Mouse (Mus musculus): Measurements from ENCODE around the gene Sart1.
"Not testable (repeated sequence)": the region's sequence is repeated elsewhere in the genome, so short reads cannot be mapped to it uniquely, and the experiment has no call there.

Gene Sart1

DNA sequence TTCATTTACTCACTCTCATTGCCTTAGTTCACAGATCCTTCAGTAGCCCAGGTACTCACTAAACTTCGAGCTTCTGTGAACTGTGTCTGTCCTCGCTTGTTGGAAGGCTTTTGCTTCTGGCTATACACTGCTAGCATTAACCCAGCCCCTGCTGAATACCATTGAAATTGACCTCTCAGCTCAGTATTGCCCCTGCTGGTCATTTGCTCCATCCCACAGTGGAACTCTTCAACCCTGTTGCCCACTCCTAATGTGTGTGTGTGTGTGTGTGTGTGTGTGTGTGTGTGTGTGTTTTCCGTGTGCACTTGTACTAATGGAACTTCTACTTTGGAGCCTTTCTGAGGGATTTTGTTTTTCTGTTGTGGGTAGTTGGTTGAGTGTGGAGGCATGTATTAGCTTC is 17.6 kb downstream of the Sart1 start:
- DNase-seq (ENCODE audit: low spot score) = no peak

- DNase-seq (ENCODE audit: low spot score) = no peak
Observed at GRCm38 (mm10) chr19:5367455-5367854, 21.0 kb downstream of the Sart1 start.

DNA sequence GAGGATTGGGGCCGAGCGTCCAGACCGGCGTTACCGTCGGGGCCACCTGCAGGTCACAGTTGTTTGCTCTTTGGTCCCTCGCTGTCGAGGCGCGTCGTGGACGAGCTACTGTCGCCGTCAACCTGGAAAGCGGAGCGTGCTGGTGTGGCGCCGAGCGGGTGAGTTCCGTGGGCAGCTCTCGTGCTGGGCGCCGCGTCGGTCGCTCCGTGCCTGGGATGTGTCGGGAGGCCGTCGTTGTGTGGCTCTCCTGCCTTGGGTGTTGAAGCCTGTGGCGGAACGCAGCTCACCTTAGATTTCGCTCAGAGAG is 21.5 kb downstream of the Sart1 start, which contains the start of gene Banf1:
Gene Banf1, minus strand, starts transcription at position 116 of the 307 bp plus-strand sequence.
- DNase-seq (ENCODE audit: low spot score) = no peak

GRCm38 (mm10) chr19:5366175-5367052 is 22.1 kb downstream of the Sart1 start, which contains the start of gene Eif1ad:
TSS of gene Eif1ad (plus strand) at chr19:5366741.
- DNase-seq (ENCODE audit: low spot score) = peak; percentile 97

DNA sequence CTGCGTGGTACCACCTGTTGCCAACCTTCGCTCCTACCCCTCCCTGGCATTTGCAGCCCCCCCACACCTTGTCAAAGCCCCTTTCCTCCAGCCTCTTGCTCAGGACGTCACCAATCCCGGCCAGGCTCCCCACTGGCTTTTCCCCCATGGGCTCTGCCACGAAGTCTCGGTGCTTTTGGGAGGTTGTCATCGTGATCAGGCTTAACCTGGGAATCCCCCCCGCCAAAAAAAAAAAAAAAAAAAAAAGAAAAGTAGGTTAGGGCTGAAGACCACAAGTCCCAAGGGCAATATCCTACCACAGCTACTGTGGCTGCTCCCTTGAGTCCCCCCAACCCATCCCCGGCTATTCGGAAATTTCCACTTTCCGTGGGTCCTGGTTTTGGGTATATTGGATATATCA is 22.8 kb downstream of the Sart1 start:
- DNase-seq (ENCODE audit: low spot score) = no peak

DNA sequence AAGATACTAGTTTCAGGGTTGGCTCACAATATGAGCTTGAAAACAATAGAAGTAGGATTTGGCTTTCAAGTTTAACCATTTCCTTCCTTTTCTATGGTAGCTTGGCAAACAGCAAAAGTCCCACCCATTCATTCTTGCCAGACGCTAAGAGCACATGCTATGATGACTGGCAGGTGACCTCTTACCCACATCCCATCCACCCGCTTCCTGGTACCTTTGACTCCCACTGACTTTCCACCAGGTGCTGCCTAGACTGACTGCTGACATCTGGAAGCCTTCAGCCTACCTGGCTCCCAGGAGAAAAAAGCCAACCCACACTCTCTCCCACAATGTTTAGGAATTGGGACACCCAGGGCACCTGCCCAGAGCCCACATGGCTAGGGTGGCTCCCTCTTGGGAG is 24.4 kb downstream of the Sart1 start:
- no peak for DNase-seq (ENCODE audit: low spot score)

DNA sequence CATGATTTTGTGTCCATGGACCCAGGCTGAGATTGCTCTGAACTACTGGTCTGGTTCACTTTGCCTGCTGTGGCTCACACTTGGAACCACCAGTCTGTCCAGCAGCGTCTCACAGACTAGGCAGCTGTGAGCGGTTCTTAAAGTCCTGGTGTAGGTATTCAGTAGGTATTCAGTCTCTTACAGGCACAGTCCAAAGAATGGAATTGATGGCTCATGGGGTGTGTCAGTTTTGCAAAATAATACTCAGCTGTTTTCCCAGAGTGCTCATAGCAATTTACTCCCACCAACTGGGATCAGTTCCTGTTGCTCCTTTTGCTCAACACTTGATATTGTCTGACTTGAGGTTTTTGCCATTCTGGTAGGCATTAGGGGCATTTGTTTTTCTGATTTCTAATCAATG is 26.3 kb downstream of the Sart1 start:
- no peak for DNase-seq (ENCODE audit: low spot score)

- no peak for DNase-seq (ENCODE audit: low spot score)
Observed at GRCm38 (mm10) chr19:5356080-5356479, 32.4 kb downstream of the Sart1 start.

DNA sequence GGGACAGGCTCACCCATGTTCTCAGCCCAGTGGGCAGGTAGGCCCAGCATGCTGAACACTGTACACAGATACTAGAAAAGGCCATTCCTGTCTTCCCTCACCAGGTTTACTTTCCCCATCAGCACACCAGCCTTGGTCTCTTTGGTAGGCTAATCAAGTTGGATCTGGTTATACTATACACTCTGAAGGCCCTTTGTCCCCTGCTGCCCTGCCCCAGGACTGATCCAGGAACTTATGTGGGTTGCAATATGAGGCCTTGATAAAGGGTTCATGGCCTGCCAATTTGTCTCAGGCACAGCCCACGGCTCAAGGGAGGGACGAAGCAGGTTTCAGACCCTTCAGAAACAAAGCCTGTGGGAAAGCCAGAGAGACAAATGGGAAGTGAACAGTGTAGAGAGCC is 34.9 kb downstream of the Sart1 start:
- DNase-seq (ENCODE audit: low spot score) = no peak

DNA sequence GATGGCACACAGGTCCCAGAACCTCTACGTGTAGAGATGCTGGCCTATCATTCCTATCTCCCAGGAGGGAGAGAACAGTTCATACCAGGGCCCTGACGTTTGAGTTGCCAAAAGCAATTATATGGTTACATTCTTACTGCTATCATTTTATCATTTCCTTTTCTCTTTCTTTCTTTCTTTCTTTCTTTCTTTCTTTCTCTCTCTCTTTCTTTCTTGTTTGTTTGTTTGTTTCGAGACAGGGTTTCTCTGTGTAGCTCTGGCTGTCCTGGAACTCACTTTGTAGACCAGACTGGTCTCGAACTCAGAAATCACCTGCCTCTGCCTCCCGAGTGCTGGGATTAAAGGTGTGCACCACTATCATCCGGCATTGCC is 39.0 kb downstream of the Sart1 start, which contains the start of gene Cst6:
Gene Cst6, minus strand, starts transcription at position 73 of the 372 bp plus-strand sequence.
- not testable (repeated sequence) for DNase-seq (ENCODE audit: low spot score)

DNA sequence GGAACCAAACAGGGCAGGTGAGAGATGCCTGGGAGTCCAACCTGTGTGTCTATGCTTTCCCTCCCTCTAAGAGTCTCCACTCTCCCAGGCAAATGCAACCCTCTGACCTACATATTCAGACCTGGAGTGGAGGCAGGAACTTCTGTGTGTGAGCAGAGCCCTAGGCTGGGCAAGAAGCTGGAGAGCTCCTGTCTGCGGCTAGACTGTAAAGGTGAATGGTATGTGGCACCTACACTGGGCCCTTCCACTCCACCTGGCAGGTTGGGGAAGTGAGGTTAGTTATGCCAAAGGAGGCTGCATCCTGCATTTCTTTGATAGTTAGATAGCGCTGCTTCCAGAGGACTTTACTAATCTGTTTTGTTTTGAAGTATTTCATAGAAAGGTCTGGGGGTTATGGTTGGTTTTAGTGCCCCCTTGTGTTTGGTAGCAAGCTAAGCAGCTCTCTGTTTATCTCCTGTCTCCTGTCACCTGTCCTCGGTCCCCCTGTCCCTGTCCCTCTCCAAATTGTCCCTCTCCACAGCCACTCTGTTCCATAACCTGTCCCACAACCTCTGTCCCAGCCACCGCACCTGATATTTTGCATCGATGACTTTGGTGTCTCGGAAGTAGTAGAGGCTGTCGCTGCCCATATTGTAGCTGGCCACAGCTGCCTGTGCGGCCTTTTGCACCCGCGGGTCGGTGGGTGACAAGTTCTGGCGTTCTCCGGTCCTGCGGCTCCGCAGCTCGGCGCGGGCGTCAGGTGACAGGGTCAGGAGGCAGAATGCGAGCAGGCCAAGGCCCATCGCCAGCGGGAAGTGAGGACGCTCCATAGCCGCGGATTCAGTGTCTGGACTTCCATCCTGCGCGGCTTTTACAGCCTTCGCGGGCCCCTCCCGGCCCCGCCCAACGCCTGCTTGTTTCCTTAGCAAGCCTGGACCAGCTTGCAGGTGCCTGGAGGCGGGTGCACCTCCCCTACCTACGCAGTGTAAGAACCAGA is 39.7 kb downstream of the Sart1 start:
- no peak for DNase-seq (ENCODE audit: low spot score)

DNA sequence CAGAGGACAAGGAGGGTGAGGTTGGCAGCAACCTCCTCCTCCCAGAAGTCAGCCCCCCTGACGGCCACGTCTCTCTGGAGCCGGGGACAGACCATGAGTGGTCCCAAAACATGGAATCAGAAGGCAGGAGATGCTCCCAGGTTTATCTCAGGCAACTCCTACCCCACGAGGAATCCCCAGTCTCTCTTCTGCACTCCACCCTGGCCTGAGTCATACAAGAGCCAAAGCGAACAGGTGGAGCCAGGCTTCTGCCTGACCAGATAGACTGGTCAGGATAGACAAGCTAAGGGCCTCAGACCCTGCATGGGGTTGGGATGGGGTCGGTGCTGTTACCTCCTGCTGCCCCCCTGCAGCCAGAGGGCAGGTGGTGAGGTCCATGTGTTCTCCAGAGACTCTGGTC is 40.4 kb downstream of the Sart1 start:
- no peak for DNase-seq (ENCODE audit: low spot score)

DNA sequence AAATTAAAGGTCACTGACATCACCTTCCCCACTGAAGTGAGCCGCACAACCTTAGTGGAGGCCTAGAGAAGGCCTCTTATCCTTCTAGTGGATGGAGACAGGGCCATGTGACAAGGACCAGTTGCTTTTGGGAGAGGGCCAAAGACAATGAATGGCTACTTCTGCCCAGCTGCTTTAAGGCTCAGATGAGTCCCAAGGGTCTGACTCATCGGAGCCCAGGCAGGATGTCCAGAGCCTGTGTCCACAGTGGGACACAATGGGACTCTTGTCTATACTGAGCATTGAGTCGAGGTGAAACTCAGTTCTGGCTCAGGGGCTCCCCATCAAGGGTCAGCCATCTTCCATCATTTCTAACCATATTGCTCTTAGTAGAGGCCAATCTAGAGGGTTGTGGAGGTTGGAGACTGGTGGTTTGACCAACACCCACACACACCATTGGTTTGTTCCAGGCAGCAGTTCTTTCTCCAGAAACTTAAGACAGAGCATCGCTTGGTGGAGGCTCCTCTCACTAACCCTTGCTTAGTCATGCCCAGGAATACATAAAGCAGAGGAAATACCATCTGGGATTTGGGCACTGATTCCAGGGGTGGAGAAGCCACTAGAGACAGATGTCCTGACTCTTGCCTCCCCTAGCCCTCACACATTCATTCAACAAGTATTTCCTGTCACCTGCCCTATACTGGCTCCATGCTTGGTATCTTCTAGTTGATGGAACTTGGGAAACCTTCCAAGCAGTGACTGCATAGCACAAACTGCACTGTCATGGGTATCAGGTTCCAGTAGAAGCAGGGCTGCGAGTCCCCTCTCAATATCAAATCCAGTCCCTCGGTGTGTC is 43.0 kb downstream of the Sart1 start:
- DNase-seq (ENCODE audit: low spot score) = no peak

DNA sequence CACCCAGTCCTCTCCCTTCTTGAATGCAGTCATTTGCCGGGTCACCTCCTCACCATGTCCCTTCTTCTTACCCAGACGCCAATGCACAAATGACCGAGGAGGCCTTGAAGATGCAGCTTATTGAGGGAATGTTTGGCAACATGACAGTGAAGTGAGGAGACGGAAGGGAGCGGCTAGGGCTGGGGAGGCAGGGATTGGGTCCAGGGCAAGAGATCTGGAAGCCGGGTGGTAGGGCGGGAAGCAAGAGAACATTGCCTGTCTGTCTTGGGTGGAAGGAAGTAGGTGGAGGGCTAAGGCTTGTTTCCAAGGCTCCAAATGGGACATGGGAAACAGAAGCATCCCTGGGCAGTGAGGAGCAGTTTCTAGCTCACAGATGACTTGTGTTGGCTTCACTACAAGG is 47.1 kb downstream of the Sart1 start:
- no peak for DNase-seq (ENCODE audit: low spot score)

DNA sequence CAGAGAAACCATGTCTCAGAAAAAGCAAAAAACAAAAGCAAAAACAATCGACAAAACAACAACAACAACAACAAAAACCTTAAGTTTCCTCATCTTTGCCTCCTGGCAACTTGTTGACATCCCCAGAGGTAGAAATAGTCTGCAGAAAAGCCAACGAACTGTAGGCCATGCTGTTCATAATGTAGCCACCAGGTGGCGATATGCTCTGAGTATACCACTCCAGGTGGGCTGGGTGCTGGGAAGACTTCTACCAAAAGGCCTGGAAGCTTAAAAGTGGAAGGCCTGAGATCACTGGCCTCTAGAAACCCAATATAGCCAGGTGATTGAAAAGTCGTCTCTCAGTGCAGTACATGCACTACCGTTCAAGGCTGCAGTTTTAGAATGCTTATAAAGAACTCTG is 50.5 kb downstream of the Sart1 start:
- DNase-seq (ENCODE audit: low spot score) = peak; percentile 74

DNA sequence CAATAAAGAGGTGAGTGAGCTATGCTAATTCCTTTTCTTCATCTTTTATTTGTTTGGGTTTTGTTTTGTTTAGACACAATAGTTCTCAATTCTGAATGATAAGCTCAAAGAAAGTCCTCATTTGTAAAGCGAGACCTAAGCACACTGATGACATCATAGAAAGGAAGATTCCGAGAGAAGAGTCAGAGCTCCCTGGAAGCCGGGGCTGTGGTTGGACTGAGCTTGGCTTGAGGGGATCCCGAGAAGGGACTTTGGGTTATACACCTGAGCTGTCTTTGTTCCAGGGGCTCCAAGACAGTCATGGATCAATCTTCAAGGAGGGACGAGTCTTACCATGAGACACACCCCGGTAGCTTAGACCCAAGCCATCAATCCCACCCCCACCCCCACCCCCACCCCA is 53.1 kb downstream of the Sart1 start, which contains the start of gene Catsper1:
Gene Catsper1, plus strand, starts transcription at position 301 of the 400 bp plus-strand sequence.
- DNase-seq (ENCODE audit: low spot score) = no peak

GRCm38 (mm10) chr19:5334741-5335140 is 53.8 kb downstream of the Sart1 start:
- DNase-seq (ENCODE audit: low spot score) = no peak

DNA sequence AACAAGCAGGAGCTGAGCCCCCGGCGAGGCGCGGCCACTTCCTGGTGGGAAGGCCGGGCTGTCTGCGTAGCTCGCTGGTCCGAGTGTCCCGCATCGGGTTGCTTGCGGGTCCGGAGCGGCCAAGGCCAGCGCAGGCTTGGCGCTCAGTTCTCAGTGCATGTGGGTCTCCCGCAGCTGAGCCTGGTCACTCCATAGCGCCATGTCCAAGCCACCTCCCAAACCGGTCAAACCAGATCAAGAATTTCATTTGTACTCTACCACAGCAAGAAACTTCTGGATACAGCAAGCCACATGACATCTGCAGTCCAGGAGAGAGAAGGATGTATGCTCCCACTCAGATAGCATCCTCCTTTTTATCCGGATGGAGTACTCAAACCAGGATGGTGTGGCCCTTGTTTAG is 60.5 kb downstream of the Sart1 start:
- no peak for DNase-seq (ENCODE audit: low spot score)

All from testis, postnatal 14 days (tissue).